Mouse (Mus musculus) midbrain, embryonic 13.5 days (tissue): ENCODE data around the gene Ptpn9. TPM values are rescaled to one million over a fixed set of nuclear protein-coding genes. Genes with fewer than 3 reads are reported as not detected.
"Not testable (repeated sequence)": the region's sequence is repeated elsewhere in the genome, so short reads cannot be mapped to it uniquely, and the experiment has no call there.

Experiments used
- ATAC-seq: fragments of 200-750 bp; cut with Nextera tagmentation; 2 replicates; pipeline ENCODE4 v1.8.0; 2017; ENCODE audit warnings: mild to moderate bottlenecking, moderate TSS enrichment, moderate library complexity
- H3K27ac ChIP-seq: fragments of 300-500 bp; sonication (generic); 2 replicates; pipeline ENCODE4 v1.5.1; 2015; ENCODE audit warnings: inconsistent platforms, mild to moderate bottlenecking, moderate library complexity
- H3K27me3 ChIP-seq: fragments of 300-500 bp; sonication (generic); 2 replicates; pipeline ENCODE4 v1.6.1; 2015; ENCODE audit warnings: mild to moderate bottlenecking, inconsistent platforms
- H3K36me3 ChIP-seq: fragments of 300-500 bp; sonication (generic); 2 replicates; pipeline ENCODE4 v1.6.1; 2015; ENCODE audit warnings: mild to moderate bottlenecking, inconsistent platforms
- H3K4me1 ChIP-seq: fragments of 300-500 bp; sonication (generic); replicated peaks from 2 replicates; pipeline ENCODE4 v1.6.1; 2015; ENCODE audit warnings: inconsistent platforms
- H3K4me2 ChIP-seq: fragments of 300-500 bp; sonication (generic); replicated peaks from 2 replicates; pipeline ENCODE4 v1.6.1; 2015; ENCODE audit warnings: moderate library complexity, mild to moderate bottlenecking, inconsistent platforms
- H3K4me3 ChIP-seq: fragments of 300-500 bp; sonication (generic); replicated peaks from 2 replicates; pipeline ENCODE4 v1.5.1; 2015; ENCODE audit warnings: mild to moderate bottlenecking, inconsistent platforms
- H3K9ac ChIP-seq: fragments of 300-500 bp; sonication (generic); replicated peaks from 2 replicates; pipeline ENCODE4 v1.6.1; 2015; ENCODE audit warnings: mild to moderate bottlenecking, inconsistent platforms
- H3K9me3 ChIP-seq: fragments of 300-500 bp; sonication (generic); 2 replicates; pipeline ENCODE4 v1.6.1; 2016; ENCODE audit warnings: mild to moderate bottlenecking, inconsistent platforms
- WGBS: fragments of 180-500 bp; shearing (Covaris S2); methylation state at CpG from one replicate; pipeline ENCODE4 v1.1.7; 2015; 5-methylcytosine and 5-hydroxymethylcytosine counted together
- polyA plus RNA-seq: library from polyadenylated mRNA; unstranded; fragments of >200 nt; fragmentation: Nextera tagmentation; extraction: Ambion mirVana; gene quantifications from 2 replicates; pipeline ENCODE4 v1.2.1, GENCODE M21; 2015

Gene Ptpn9
- polyA plus RNA-seq, 1 experiment from 2014 or later = 23.4 TPM

- H3K9me3 ChIP-seq = no peaks in the 10 kb centered on the region
- no peak overlapping the region for H3K4me2 ChIP-seq
- no peaks in the 10 kb centered on the region for H3K4me1 ChIP-seq
- no peak overlapping the region for H3K9ac ChIP-seq
- no peak for ATAC-seq
- no peaks in the 10 kb centered on the region for H3K27me3 ChIP-seq
- H3K36me3 ChIP-seq = peaks cover 35% of the 10 kb centered on the region
- WGBS = 88% methylated on average over 3 of the region's 3 CpGs
- H3K27ac ChIP-seq = no peak overlapping the region
- H3K4me3 ChIP-seq = no peak overlapping the region
Observed at GRCm38 (mm10) chr9:56975199-56975598, 19.5 kb upstream of the Ptpn9 start.

- Histone ChIP-seq H3K36me3 (peaks cover 40% of the 10 kb centered on the region), H3K9ac (no peak overlapping the region), H3K4me3 (no peak overlapping the region), H3K27ac (no peak overlapping the region), H3K4me1 (no peaks in the 10 kb centered on the region), H3K4me2 (no peak overlapping the region), H3K27me3 (no peaks in the 10 kb centered on the region), H3K9me3 (no peaks in the 10 kb centered on the region)
- 90% methylated on average over 6 of the region's 6 CpGs for WGBS
- no peak for ATAC-seq
Observed at GRCm38 (mm10) chr9:56980186-56980585, 14.5 kb upstream of the Ptpn9 start.

GRCm38 (mm10) chr9:56981502-56981901 is 13.2 kb upstream of the Ptpn9 start:
- Histone ChIP-seq H3K9ac (no peak overlapping the region), H3K4me2 (no peak overlapping the region), H3K27me3 (no peaks in the 10 kb centered on the region), H3K4me3 (no peak overlapping the region), H3K27ac (no peak overlapping the region), H3K36me3 (peaks cover 42% of the 10 kb centered on the region), H3K4me1 (no peaks in the 10 kb centered on the region), H3K9me3 (no peaks in the 10 kb centered on the region)
- 86% methylated on average over 1 of the region's 1 CpGs for WGBS
- ATAC-seq = no peak

GRCm38 (mm10) chr9:56995198-56996027 is 690 bp downstream of the Ptpn9 start:
- WGBS = 0% methylated on average over 80 of the region's 80 CpGs
- peak; percentile 74 for ATAC-seq
- H3K36me3 ChIP-seq = 0 out of 2 replicates have a peak, but pooled peaks cover 6% of the 10 kb centered on the region

GRCm38 (mm10) chr9:56996028-56996346 is 1.3 kb downstream of the Ptpn9 start:
- 0 out of 2 replicates have a peak, but pooled peaks cover 6% of the 10 kb centered on the region for H3K36me3 ChIP-seq
- H3K4me3 ChIP-seq = peak overlapping the region; percentile 93
- H3K9me3 ChIP-seq = no peaks in the 10 kb centered on the region
- peak overlapping the region; percentile 93 for H3K9ac ChIP-seq
- no peaks in the 10 kb centered on the region for H3K27me3 ChIP-seq
- H3K27ac ChIP-seq = peak overlapping the region; percentile 97
- peak overlapping the region; percentile 65 for H3K4me2 ChIP-seq
- peak; percentile 25 for ATAC-seq
- 0% methylated on average over 5 of the region's 5 CpGs for WGBS
- H3K4me1 ChIP-seq = peaks cover 23% of the 10 kb centered on the region

More at GRCm38 (mm10) chr9:56995198-56996027, 690 bp downstream of the Ptpn9 start:
- Histone ChIP-seq H3K9me3 (no peaks in the 10 kb centered on the region), H3K4me1 (peaks cover 23% of the 10 kb centered on the region), H3K27ac (peak overlapping the region; percentile 97), H3K9ac (peak overlapping the region; percentile 93), H3K4me3 (peak overlapping the region; percentile 93), H3K4me2 (peak overlapping the region; percentile 65), H3K27me3 (no peaks in the 10 kb centered on the region)

- 79% methylated on average over 1 of the region's 1 CpGs for WGBS
- H3K36me3 ChIP-seq, H3K27me3 ChIP-seq, H3K9me3 ChIP-seq, H3K4me3 ChIP-seq, ATAC-seq, H3K4me2 ChIP-seq, H3K27ac ChIP-seq, H3K9ac ChIP-seq: not testable (repeated sequence)
- peaks cover 23% of the 10 kb centered on the region for H3K4me1 ChIP-seq
Observed at GRCm38 (mm10) chr9:56997206-56997605, 2.5 kb downstream of the Ptpn9 start.

GRCm38 (mm10) chr9:57003011-57003410 is 8.3 kb downstream of the Ptpn9 start:
- Histone ChIP-seq H3K4me2 (no peak overlapping the region), H3K9me3 (no peaks in the 10 kb centered on the region), H3K9ac (no peak overlapping the region), H3K27me3 (no peaks in the 10 kb centered on the region), H3K4me3 (no peak overlapping the region), H3K27ac (no peak overlapping the region), H3K36me3 (peaks cover 24% of the 10 kb centered on the region), H3K4me1 (0 out of 2 replicates have a peak, but pooled peaks cover 4% of the 10 kb centered on the region)
- WGBS = 88% methylated on average over 4 of the region's 4 CpGs
- ATAC-seq = no peak

- Histone ChIP-seq H3K36me3 (peaks cover 23% of the 10 kb centered on the region), H3K9me3 (no peaks in the 10 kb centered on the region), H3K4me1 (no peaks in the 10 kb centered on the region), H3K9ac (no peak overlapping the region), H3K4me3 (no peak overlapping the region), H3K27me3 (no peaks in the 10 kb centered on the region), H3K27ac (no peak overlapping the region), H3K4me2 (no peak overlapping the region)
- WGBS = 86% methylated on average over 1 of the region's 1 CpGs
- ATAC-seq = no peak
Observed at GRCm38 (mm10) chr9:57012393-57012792, 17.7 kb downstream of the Ptpn9 start.

GRCm38 (mm10) chr9:57012895-57013294 is 18.2 kb downstream of the Ptpn9 start:
- WGBS = 93% methylated on average over 4 of the region's 4 CpGs
- ATAC-seq = no peak
- Histone ChIP-seq H3K27me3 (no peaks in the 10 kb centered on the region), H3K27ac (no peak overlapping the region), H3K4me3 (no peak overlapping the region), H3K4me1 (no peaks in the 10 kb centered on the region), H3K36me3 (peaks cover 19% of the 10 kb centered on the region), H3K9ac (no peak overlapping the region), H3K4me2 (no peak overlapping the region), H3K9me3 (no peaks in the 10 kb centered on the region)

GRCm38 (mm10) chr9:57013756-57014155 is 19.0 kb downstream of the Ptpn9 start:
- Histone ChIP-seq H3K4me3 (no peak overlapping the region), H3K27ac (no peak overlapping the region), H3K9me3 (no peaks in the 10 kb centered on the region), H3K36me3 (peaks cover 16% of the 10 kb centered on the region), H3K27me3 (no peaks in the 10 kb centered on the region), H3K4me1 (no peaks in the 10 kb centered on the region), H3K9ac (no peak overlapping the region), H3K4me2 (no peak overlapping the region)
- 98% methylated on average over 1 of the region's 1 CpGs for WGBS
- ATAC-seq = no peak

GRCm38 (mm10) chr9:57014766-57015165 is 20.0 kb downstream of the Ptpn9 start:
- peaks cover 17% of the 10 kb centered on the region for H3K36me3 ChIP-seq
- no peak overlapping the region for H3K27ac ChIP-seq
- no peak overlapping the region for H3K4me3 ChIP-seq
- H3K4me2 ChIP-seq = no peak overlapping the region
- 86% methylated on average over 1 of the region's 1 CpGs for WGBS
- no peaks in the 10 kb centered on the region for H3K27me3 ChIP-seq
- H3K4me1 ChIP-seq = no peaks in the 10 kb centered on the region
- no peaks in the 10 kb centered on the region for H3K9me3 ChIP-seq
- no peak for ATAC-seq
- H3K9ac ChIP-seq = no peak overlapping the region

GRCm38 (mm10) chr9:57017631-57018030 is 22.9 kb downstream of the Ptpn9 start:
- no peak overlapping the region for H3K9ac ChIP-seq

GRCm38 (mm10) chr9:57031756-57032155 is 37.0 kb downstream of the Ptpn9 start:
- no peak overlapping the region for H3K4me2 ChIP-seq
- no peaks in the 10 kb centered on the region for H3K4me1 ChIP-seq
- no peak overlapping the region for H3K4me3 ChIP-seq
- ATAC-seq = no peak
- H3K36me3 ChIP-seq = peaks cover 64% of the 10 kb centered on the region
- H3K27ac ChIP-seq = no peak overlapping the region
- no peak overlapping the region for H3K9ac ChIP-seq
- WGBS = 88% methylated on average over 1 of the region's 1 CpGs
- no peaks in the 10 kb centered on the region for H3K27me3 ChIP-seq
- no peaks in the 10 kb centered on the region for H3K9me3 ChIP-seq

More at GRCm38 (mm10) chr9:57017631-57018030, 22.9 kb downstream of the Ptpn9 start:
- Histone ChIP-seq H3K4me3 (no peak overlapping the region), H3K27me3 (no peaks in the 10 kb centered on the region), H3K9me3 (no peaks in the 10 kb centered on the region), H3K27ac (no peak overlapping the region), H3K36me3 (peaks cover 36% of the 10 kb centered on the region), H3K4me1 (no peaks in the 10 kb centered on the region), H3K4me2 (no peak overlapping the region)
- 87% methylated on average over 1 of the region's 1 CpGs for WGBS
- ATAC-seq = no peak
